Mouse (Mus musculus): ENCODE measurements at regions not wholly inside any gene's neighbourhood (a gene's known extent, or its start where the extent isn't known, plus 50 kb on each side); places are given as distances from the start of the nearest gene placed in this dataset.

DNA sequence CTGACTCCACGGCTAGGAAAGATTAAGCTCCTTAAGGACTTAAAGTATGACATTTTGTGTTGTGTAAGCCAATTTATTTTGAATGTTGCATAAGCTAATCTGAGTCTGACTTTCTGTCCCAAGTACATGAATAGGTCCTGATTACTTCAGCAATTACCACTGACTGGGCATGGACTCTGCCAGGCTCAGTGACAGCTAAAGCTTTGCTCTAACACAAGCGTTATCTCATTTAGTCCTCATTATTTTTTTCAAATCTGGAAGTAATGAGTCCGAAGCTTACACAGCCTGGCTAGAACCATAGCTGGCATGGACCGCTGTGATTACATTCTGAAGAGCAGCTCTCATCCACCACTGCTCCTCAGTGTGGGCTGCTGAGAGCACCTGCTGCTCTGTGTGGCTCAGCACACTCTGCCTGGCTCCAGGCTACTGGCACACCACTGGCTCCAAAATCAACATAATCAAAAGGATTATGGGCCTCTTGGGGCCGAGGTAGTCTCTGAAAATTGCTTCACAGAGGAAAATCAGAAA is 753.0 kb upstream of the Jmjd1c start:
- DNase-seq (ENCODE audit: low read depth, low spot score), result peak; percentile 17

DNA sequence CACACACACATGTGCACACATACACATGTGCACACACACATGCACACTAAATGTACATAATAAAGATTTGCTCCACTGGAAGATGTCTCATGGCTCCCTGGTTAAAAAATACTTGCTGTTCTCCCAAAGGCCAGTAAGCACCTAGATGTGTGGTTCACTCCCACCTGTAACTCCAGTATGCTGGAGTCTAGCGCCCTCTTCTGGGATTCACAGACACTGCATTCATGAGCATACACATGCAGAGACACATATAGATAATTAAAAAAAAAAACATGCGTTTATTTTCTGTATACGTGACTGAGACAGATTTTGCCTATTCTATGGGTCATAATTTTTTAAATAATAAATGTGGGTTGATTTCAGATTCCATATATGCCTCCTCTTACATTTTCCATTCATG is 747.5 kb upstream of the Jmjd1c start:
- no peak for DNase-seq (ENCODE audit: low read depth, low spot score)

DNA sequence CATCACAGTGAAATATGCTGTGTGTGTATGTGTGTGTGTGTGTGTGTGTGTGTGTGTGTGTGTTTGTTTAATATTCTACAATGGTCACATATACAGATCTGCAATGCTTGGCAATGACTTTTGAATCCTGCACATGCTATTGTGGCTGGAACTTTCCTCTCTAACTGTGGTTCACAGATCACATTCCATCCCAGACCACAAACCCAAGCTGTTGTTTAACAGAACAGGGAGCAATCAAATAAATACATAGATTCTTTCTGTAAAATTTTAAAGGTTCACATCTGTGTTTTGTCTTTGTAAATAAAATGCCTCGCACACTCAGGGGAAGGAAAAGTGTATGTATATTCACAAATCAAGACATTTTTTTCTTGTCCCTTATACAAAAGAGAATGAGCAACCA is 744.9 kb upstream of the Jmjd1c start:
- no peak for DNase-seq (ENCODE audit: low read depth, low spot score)

DNA sequence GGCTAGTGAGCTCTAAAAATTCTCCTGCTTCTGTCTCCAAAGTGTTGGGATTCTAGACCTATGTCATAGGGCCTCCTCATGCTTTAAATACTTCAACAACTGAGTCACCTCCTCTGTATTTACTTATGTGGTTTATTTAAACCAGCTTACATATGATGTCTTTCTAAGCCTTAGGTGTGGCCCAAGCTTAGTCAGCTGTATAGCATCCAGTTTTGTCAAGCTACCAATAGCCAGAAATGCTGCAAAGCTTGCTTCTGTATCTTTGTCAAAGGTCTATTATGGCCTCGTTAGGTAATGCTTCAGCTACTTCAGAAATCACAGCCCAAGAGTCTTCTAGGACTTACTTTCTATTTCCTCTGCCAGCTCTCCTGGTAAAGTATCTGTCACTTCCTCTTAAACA is 741.9 kb upstream of the Jmjd1c start:
- DNase-seq (ENCODE audit: low read depth, low spot score), result no peak

DNA sequence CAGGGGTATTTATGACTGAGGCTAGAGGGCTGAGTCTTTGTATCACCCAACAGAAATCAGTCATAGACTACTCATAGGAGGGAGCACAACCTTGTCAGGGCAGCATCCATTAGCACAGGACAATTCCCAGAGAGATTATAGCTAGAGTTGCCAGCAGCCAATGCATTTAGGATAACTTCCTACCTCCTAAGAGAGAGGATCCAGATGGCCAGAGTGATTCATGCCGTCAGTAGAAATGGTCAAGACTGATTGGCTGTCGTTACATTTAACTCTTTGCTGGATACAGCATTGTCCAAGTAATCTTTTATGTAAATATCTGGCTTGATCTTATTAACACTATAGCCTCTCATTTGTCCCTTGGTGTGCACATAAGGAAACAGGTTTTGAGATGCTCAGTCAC is 740.9 kb upstream of the Jmjd1c start:
- DNase-seq (ENCODE audit: low read depth, low spot score), result no peak

DNA sequence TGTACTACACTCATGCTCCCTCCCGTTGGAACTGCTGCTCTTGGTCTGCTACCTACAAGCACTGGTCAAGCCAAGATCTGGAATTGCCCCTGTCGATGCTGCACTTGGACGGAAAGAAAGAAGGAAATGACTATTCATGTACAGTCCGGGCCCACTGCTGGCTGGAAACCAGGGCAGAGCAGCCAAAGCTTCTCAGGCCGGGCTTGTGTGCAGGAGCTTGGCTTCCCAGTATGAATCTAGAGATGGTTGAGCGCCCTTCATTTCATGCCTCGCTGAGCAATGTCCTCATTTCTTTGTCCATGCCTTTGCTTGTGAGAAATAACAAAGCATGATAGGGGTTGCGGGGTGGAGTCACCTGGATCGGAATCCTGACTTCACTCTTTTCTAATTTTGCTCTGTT is 738.2 kb upstream of the Jmjd1c start:
- DNase-seq (ENCODE audit: low read depth, low spot score), result no peak

DNA sequence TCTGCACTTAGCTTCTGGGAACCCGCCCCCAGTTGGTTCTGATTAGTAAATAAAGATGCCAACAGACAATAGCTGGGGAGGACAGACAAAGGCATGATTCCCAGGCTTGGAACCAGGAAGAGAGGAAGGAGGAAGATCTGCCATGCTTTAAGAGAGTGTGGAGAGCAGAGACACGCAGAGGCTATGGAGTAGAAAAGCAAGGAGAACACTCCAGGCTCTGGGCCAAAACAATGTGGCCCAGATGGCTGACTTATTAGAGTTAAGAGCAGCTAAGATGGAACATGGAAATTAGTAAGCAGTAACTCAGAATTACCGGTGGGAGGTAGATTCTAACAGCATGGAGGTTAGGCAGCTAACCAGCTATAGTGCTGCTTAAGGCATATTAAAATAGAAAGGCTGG is 725.8 kb upstream of the Jmjd1c start:
- peak; percentile 17 for DNase-seq (ENCODE audit: low read depth, low spot score)

DNA sequence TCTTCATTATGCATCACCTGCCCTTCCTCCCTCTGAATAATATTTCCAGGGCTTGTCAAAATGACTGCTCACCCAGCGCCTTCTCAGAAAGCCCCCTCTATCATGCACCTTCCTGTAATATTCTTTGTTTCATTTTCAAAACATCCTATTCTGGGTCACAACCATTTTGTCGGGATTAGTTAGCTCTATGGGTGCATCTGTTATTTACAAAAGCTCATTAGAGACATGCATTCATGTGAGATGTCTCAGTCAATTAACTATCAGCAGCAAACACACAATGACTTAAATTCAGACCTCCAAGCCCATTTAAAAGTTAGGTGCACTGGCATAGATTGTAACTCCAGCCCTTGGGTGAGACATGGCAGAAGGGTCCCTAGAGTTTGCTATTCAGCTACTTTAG is 724.2 kb upstream of the Jmjd1c start:
- no peak for DNase-seq (ENCODE audit: low read depth, low spot score)
